Mouse (Mus musculus) erythroblast, embryonic 14.5 days (primary cell): ENCODE results near the gene Chst11.

Experiments used
- GATA1 ChIP-seq: IDR thresholded peaks from 2 replicates; pipeline ENCODE4 v1.6.1; 2012; ENCODE audit warnings: low read length, inconsistent platforms, mixed read lengths
- TAL1 ChIP-seq: IDR thresholded peaks from 3 replicates; pipeline ENCODE4 v1.6.1; 2012; ENCODE audit warnings: low read length, inconsistent platforms, mixed read lengths

- TF ChIP-seq GATA1 (no peak), TAL1 (no peak)
These were observed 157.8 kb downstream of the Chst11 start for GRCm38 (mm10) chr10:83143049-83143448.
